Mouse (Mus musculus) liver (tissue): Measurements from ENCODE around the gene Fchsd2.

Experiments used
- DNase-seq: peaks from one replicate; pipeline ENCODE4 v3.0.0-alpha.2; 2020; ENCODE audit warnings: mixed read lengths

Gene Fchsd2

GRCm38 (mm10) chr7:101319796-101320195 lies 227.1 kb downstream of the Fchsd2 start:
- DNase-seq: no peak

GRCm38 (mm10) chr7:101320399-101321217 lies 227.9 kb downstream of the Fchsd2 start:
- DNase-seq: peak; percentile 79

GRCm38 (mm10) chr7:101321218-101321827 lies 228.7 kb downstream of the Fchsd2 start:
- DNase-seq: peak; percentile 44

- DNase-seq: peak; percentile 61
These were observed 230.5 kb downstream of the Fchsd2 start for GRCm38 (mm10) chr7:101323141-101323594.

GRCm38 (mm10) chr7:101324142-101324962 lies 231.7 kb downstream of the Fchsd2 start:
- no peak for DNase-seq

GRCm38 (mm10) chr7:101326006-101326405 lies 233.3 kb downstream of the Fchsd2 start:
- DNase-seq: no peak

- DNase-seq: no peak
These were observed 234.6 kb downstream of the Fchsd2 start for GRCm38 (mm10) chr7:101327263-101327662.

GRCm38 (mm10) chr7:101327786-101328185 lies 235.1 kb downstream of the Fchsd2 start:
- DNase-seq: no peak

- DNase-seq: no peak
These were observed 236.0 kb downstream of the Fchsd2 start for GRCm38 (mm10) chr7:101328621-101329158.

GRCm38 (mm10) chr7:101329606-101330005 lies 236.9 kb downstream of the Fchsd2 start:
- no peak for DNase-seq

GRCm38 (mm10) chr7:101330074-101330840 lies 237.6 kb downstream of the Fchsd2 start:
- DNase-seq: no peak

GRCm38 (mm10) chr7:101330841-101331173 lies 238.1 kb downstream of the Fchsd2 start:
- no peak for DNase-seq

GRCm38 (mm10) chr7:101332045-101332831 lies 239.6 kb downstream of the Fchsd2 start:
- no peak for DNase-seq
